Mouse (Mus musculus) embryo, embryonic 10 days (tissue): ENCODE results near the gene 1700022I11Rik.
A peak's percentile ranks its signal among the peaks of the same experiment; 100 is the strongest.

Source experiments
- DNase-seq: peaks from one replicate; pipeline ENCODE4 v3.0.0-alpha.2; 2015; ENCODE audit warnings: low spot score

The 1700022I11Rik gene

GRCm38 (mm10) chr4:43001272-43001671 is 31.9 kb downstream of the 1700022I11Rik start:
- DNase-seq, result no peak

DNA sequence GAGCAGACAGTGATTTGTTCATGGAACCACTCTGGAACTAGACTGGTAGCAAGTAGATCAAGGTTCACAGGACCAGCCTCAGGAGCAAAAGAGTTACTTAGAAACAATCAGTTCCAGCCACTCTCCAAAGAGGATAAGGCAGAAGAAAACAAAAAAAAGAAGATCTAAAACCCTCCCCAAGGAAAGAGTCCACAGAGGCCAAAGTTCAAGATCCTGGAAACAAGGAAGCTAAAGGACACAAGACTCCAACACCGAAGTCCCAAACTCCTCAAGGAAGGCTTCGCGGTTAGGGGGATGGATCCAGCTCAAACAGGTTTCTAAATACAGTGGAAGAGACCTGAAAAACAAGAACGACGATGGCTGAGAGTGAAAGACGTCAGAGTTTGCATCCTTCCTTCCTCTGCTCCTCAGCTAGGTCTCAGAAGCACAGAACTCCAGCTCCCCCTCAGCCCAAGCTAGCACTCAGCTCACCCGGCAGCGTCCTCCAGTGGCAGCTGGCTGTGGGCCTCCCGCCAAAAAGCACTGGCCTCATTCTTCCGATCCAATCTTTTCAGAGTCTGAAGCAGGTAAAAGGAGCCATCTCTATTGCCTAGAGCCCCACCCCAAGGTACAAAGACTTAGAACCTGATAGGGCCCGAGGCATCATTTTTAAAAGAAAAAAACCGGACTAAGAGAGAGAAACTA is 33.5 kb downstream of the 1700022I11Rik start:
- DNase-seq, result no peak

- DNase-seq, result no peak
Observed at GRCm38 (mm10) chr4:43004951-43005350, 35.5 kb downstream of the 1700022I11Rik start.

DNA sequence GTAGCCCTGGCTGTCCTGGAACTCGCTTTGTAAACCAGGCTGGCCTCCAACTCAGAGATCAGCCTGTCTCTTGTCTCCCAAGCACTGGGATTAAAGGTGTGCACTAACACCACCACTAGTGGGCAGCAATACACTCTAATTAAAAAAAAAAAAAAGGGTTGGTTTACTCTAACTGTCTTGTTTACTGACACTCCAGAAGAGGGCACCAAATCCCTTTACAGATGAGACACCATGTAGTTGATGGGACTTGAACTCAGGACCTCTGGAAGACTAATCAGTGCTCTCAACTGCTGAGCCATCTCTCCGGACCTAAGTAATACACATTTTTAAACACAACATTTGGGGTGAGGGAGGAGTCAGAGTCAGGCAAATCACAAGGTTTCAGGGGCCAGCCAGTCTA is 36.4 kb downstream of the 1700022I11Rik start:
- DNase-seq, result peak; percentile 64

GRCm38 (mm10) chr4:43010161-43011038 is 41.0 kb downstream of the 1700022I11Rik start, which contains the start of gene Fancg:
Gene Fancg, minus strand, starts transcription at chr4:43010506.
- DNase-seq, result peak; percentile 94

- DNase-seq, result no peak
Observed at GRCm38 (mm10) chr4:43012091-43012490, 42.7 kb downstream of the 1700022I11Rik start.

DNA sequence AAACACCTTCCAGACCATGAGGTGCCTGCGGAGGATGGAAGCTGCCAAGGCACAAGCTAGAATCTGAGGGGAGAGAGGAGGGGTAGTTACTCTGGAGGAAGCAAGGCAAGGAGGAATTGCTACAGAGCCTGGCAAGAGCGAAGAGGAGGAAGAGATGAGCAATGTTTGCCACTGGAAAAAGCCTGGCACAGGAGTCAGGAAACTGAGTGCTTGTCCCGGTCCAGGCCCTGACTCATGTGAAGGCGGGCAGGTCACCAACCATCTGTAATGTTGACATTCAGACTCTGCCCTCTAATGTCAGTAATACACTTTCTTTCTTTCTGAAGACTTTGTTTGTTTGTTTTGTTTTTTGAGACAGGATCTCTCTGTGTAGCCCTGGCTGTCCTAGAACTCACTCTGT is 48.8 kb downstream of the 1700022I11Rik start:
- no peak for DNase-seq

DNA sequence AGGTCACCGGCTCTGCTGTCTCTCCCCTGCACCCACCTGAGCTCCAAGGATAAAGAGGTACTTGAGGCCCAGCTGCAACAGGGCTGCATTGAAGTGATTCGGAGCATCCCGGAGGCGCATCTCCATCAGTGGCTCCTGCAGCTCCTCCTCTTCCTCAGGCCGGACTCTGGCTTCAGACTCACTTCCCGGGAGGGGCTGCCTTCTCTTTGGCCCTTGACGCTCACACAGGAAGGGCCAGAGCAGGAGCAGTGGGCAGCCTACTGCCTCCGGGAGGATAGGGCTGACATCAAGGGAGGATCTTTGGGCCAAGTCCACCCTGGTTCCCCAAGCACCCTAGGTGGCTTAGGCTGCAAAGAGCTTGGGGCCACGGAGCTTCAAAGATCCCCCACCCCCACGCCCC is 49.8 kb downstream of the 1700022I11Rik start:
- DNase-seq, result no peak

DNA sequence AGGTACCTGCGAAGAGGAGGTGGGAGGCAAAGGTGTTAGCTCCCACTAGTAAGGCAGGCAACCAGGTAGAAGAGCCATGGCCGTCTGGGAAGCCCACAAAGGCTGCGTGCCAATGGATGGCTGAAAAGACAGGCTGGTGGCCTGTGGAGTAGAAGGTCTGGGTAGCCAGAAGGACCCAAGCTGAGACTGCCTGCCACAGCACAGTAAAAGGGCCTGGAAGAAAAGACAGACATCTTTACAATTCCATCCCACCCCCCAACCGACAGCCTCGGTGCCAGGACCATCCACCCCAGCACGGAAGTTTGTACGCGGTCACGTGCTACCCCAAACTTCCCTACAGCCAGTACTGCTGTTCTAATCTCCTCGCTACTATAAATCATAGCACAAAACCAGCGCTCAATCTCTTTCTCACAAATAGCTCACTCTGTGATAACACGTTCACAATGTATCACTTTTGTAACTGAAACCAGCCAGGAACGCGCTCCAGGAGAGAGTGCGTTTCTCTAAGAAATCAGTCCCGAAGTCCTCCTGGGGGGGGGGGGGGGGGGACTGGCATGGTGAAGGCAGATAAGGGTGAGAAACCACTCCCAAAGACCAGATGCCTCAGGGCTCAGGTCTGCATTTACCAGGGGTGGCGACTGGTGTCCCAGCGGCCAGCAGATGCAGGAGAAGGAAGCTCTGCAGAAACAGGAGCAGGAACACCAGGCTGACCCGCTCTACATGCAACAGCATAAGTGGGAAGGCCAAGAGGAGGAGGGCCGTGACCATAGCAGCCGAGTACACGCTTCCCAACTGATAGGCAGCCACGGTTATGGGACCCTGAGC is 50.4 kb downstream of the 1700022I11Rik start:
- DNase-seq, result no peak

DNA sequence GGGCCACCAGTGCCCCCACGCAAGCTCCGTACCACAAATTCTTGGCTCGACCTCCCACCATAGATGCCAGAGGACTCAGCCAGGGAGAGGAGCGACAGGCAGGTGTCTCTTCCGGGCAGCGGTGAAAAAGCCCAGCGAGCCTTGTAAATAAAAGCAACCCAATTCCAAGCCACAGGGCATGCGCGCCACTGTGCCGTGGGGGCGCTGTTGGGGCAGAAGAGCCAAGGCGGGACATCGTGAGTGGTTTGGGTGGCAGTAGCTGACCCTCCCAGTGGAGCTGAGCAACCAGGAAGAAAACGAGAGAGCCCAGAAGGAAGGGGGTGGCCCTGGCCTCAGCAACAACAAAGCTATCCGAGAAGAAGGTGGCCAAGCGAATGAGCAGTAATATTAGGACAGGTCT is 51.5 kb downstream of the 1700022I11Rik start:
- no peak for DNase-seq

DNA sequence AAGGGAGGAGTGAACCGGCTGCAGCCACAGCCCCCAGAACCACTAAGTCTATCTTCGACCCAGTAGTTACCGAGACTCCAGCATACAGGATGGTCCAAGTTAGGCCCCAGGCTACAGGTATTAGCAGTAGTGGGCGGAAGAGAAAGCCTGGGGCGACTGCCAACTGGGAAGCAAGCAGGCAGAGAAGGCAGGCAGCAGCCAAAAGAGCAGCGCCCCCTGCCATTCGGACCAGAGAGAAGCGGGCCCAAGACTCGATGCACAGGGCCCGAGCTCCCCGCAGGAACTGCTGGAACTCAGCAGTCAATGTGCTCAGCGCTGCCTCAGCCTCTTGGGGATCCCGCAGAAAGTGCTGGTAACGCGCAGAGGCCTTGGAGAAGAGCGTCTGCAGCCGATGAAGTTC is 51.9 kb downstream of the 1700022I11Rik start:
- DNase-seq, result no peak

GRCm38 (mm10) chr4:43024673-43025072 is 55.3 kb downstream of the 1700022I11Rik start:
- no peak for DNase-seq

DNA sequence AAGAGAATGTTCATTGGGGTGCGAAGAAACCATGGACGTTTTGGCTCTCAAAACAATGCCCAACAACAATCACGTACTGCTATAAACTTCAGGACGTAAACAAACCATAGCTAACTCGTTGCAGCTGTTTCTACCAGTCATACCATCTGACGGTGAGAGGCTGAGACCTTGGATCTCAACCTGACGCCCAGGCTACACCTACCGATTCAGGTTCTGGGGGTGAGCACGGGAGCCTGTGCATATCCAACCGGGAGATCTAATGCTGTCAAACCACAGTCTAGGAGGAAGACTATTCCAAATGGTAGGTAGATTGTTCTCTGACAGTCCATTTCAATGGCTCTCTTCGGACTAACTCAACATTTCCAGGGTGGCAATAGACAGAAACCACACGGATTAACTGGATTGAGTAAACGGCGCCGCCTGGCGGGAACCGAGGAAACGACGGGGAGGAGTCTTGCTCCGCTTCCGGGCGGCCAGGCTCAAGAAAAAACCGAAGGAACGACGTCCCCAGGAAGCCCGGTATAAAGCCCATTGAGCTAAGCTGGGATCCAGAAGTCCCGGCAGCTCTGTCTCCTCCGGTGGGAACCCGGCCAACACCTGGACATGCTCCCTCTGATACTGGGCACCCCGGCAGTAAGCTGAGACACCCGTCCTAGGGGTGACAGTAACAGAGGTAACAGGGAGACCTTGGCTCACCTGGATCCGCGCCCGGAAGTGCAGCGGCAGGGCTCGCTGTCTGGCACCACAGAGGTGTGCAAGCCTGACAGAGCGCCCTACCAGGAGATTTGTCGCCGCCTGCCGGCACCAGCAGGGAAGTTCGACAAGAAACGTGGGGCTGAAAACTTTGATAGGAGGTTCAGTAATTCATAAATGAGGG is 55.9 kb downstream of the 1700022I11Rik start, which contains the start of gene Pigo:
Gene Pigo (minus strand): TSS at position 736 of the 877 bp plus-strand sequence.
- peak; percentile 93 for DNase-seq

GRCm38 (mm10) chr4:43029121-43029520 is 59.7 kb downstream of the 1700022I11Rik start:
- DNase-seq, result no peak

DNA sequence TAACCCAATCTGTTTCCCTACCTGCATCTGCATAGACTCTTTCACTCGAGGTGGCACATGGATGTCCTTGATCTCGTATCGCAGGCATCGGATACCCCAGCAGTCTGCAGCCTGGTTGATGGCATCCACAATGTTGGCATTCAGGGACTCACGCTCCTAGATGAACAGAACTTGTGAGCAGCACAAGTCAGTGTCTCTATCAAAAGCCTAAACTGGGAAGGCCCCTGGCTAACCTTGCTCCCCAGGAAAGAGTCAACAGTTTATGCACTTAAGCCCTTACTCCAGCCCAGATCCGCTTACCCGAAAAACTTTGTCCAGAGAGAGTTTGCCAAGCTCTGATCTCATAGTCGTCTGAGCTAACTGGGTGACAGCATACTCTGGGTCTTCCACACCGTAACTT is 60.3 kb downstream of the 1700022I11Rik start:
- no peak for DNase-seq

DNA sequence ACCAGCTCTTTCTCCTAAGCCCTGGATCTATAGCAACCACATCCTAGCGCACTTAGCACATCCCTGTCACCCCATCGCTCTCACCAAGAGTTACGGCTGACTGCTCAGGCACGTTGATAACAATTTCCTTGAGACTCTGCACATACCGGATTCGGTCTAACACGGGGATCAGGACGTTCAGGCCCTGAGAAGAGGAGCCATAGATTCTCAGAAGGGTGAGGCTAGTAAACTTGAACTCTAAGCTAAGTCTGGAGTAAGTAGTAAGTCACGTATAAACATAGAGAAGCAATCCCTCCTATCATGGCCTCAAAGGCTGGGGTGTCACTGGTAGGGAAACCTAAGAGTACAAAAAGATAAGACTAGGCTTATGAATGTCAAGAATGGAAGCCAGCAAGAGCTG is 60.9 kb downstream of the 1700022I11Rik start:
- no peak for DNase-seq

DNA sequence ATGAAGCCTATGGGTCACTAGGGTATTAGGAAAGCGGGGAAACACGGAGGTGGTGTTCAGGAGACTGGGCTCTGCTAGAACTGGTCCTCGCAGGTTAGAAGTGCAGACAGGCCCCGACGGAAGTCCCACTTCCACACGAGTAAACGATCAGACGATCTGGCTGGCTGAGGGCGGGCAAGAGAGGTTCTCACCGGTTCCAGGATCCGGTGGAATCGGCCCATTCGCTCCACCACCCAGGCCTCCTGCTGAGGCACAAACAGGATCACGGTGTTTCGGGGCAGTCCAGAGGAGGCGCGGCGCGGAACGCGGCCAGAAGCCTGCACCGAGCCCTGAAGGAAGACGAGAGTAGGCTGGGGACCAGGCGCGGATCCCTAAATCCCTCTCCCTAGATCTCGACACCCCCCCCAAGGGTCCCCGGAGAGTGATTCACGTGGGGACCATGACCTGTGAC is 61.4 kb downstream of the 1700022I11Rik start:
- DNase-seq, result no peak

- peak; percentile 98 for DNase-seq
Observed at GRCm38 (mm10) chr4:43031237-43031995, 62.0 kb downstream of the 1700022I11Rik start, which contains the start of gene Stoml2. Gene Stoml2, minus strand, starts transcription at chr4:43031710.

DNA sequence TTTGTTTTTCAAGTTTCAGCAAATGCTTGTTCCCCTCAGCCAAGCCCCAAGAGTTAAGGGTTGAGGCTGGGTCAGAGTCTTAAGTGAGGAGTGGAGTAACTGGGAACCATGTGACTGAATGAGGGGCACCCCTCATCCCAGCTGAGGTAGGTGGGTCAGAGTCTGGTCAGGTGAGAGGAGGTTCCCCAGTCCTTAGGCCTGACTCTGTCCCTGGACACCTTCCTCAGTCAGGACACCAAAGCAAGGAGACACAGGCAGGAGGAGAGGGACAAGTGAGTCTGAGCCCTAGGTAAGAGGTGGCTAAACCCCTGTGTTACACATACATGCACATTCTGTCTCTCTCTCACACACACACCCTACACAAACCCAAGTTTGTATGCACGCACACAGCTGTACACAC is 63.1 kb downstream of the 1700022I11Rik start:
- no peak for DNase-seq
